Mouse (Mus musculus): ENCODE results near the gene Kif2c. TPM values are rescaled to one million over a fixed set of nuclear protein-coding genes. Genes with fewer than 3 reads are reported as not detected.

The Kif2c gene
- total and polyA plus RNA-seq, 3 experiments: 33.9 to 40.3 (median 34.0) TPM

GRCm38 (mm10) chr4:117224122-117224521 is 41.7 kb upstream of the Kif2c start:
- H3K27ac ChIP-seq (ENCODE audit: insufficient read depth, low read depth): no peak overlapping the region
- no peak overlapping the region for H3K4me3 ChIP-seq (replicated peaks in 1 of 3; ENCODE audit: low read depth in 2 of 3, low read length in 2 of 3, poor library complexity in 1 of 3)
- peaks cover 2% of the 10 kb centered on the region for H3K27me3 ChIP-seq (replicated peaks)
- H3K9me3 ChIP-seq (replicated peaks; ENCODE audit: low read length): no peaks in the 10 kb centered on the region
- in situ Hi-C loops (cut with MboI; ENCODE audit: low pct_ligation_motif_present, low pct_unique_long_range_greater_than_20kb, low sequenced_read_pairs): no loop called here
- dilution Hi-C loops (cut with MboI; ENCODE audit: extremely low pct_ligation_motif_present, extremely low pct_unique_long_range_greater_than_20kb, low sequenced_read_pairs): no loop called here
- H3K4me2 ChIP-seq (ENCODE audit: insufficient read depth, low read depth, poor library complexity, severe bottlenecking): no peak overlapping the region
- H3K4me1 ChIP-seq (ENCODE audit: control insufficient read depth in 1 of 2, insufficient read depth in 2 of 2): 0 out of 4 replicates have a peak, but pooled peaks cover 0 to 3% of the 10 kb centered on the region in 2 experiments
- no peak overlapping the region for H3K9ac ChIP-seq (ENCODE audit: insufficient read depth, low read depth)
- no peaks in the 10 kb centered on the region for H3K79me2 ChIP-seq (replicated peaks; ENCODE audit: control insufficient read depth, extremely low read depth, insufficient read depth, poor library complexity, severe bottlenecking)
- DNase-seq (ENCODE audit: extremely low read depth): no peak
- H3K36me3 ChIP-seq (replicated peaks in 1 of 2; ENCODE audit: control insufficient read depth in 1 of 2, insufficient read depth in 1 of 2, low read length in 1 of 2): no peaks in the 10 kb centered on the region
- no peak for TF ChIP-seq CHD1 (IDR thresholded peaks at IDR 0.05; ENCODE audit: low read depth, low read length)
- TF ChIP-seq TBP (conservative IDR thresholded peaks at IDR 0.05; ENCODE audit: low read depth, low read length): no peak
- no peak for TF ChIP-seq MXI1 (IDR thresholded peaks at IDR 0.05; ENCODE audit: low read depth, low read length)
- no peak for TF ChIP-seq IRF4 (IDR thresholded peaks at IDR 0.05; ENCODE audit: low read depth, low read length)

GRCm38 (mm10) chr4:117223001-117223400 is 40.6 kb upstream of the Kif2c start:
- in situ Hi-C loops (cut with MboI; ENCODE audit: low pct_ligation_motif_present, low pct_unique_long_range_greater_than_20kb, low sequenced_read_pairs): no loop called here
- Histone ChIP-seq H3K79me2 (replicated peaks; ENCODE audit: control insufficient read depth, extremely low read depth, insufficient read depth, poor library complexity, severe bottlenecking) (no peaks in the 10 kb centered on the region), H3K27me3 (replicated peaks) (no peaks in the 10 kb centered on the region), H3K9me3 (replicated peaks; ENCODE audit: low read length) (no peaks in the 10 kb centered on the region), H3K27ac (ENCODE audit: insufficient read depth, low read depth) (no peak overlapping the region), H3K36me3 (replicated peaks in 1 of 2; ENCODE audit: control insufficient read depth in 1 of 2, insufficient read depth in 1 of 2, low read length in 1 of 2) (no peaks in the 10 kb centered on the region), H3K4me1 (ENCODE audit: control insufficient read depth in 1 of 2, insufficient read depth in 2 of 2) (peaks cover 0 to 9% of the 10 kb centered on the region in 2 experiments; a peak in 2 of 4 replicates), H3K4me3 (replicated peaks in 1 of 3; ENCODE audit: low read depth in 2 of 3, low read length in 2 of 3, poor library complexity in 1 of 3) (no peak overlapping the region), H3K9ac (ENCODE audit: insufficient read depth, low read depth) (no peak overlapping the region), H3K4me2 (ENCODE audit: insufficient read depth, low read depth, poor library complexity, severe bottlenecking) (no peak overlapping the region)
- dilution Hi-C loops (cut with MboI; ENCODE audit: extremely low pct_ligation_motif_present, extremely low pct_unique_long_range_greater_than_20kb, low sequenced_read_pairs): no loop called here
- DNase-seq (ENCODE audit: extremely low read depth): no peak
- TF ChIP-seq EP300 (IDR thresholded peaks at IDR 0.05; ENCODE audit: low read length) (no peak), GABPA (IDR thresholded peaks at IDR 0.05; ENCODE audit: insufficient replicate concordance, low read depth, low read length) (no peak), JUND (conservative IDR thresholded peaks at IDR 0.05; ENCODE audit: low read depth, low read length) (no peak), UBTF (IDR thresholded peaks at IDR 0.05; ENCODE audit: low read depth, low read length) (no peak), POLR2AphosphoS2 (IDR thresholded peaks at IDR 0.05; ENCODE audit: low read depth, low read length) (no peak), POLR2A (IDR thresholded peaks at IDR 0.05; ENCODE audit: low read depth, low read length) (no peak), ZC3H11A (IDR thresholded peaks at IDR 0.05; ENCODE audit: low read depth, low read length) (no peak), TCF12 (IDR thresholded peaks at IDR 0.05; ENCODE audit: low read depth, low read length) (no peak), SIN3A (IDR thresholded peaks at IDR 0.05; ENCODE audit: low read length) (no peak), MAFK (IDR thresholded peaks at IDR 0.05; ENCODE audit: insufficient replicate concordance, low read length) (no peak), HCFC1 (IDR thresholded peaks at IDR 0.05; ENCODE audit: low read depth, low read length) (no peak), ELF1 (IDR thresholded peaks at IDR 0.05; ENCODE audit: low read depth, low read length) (no peak)

Measured in CH12.LX (cell line).